Mouse (Mus musculus) large intestine, adult 2 months (tissue): ENCODE results near the gene Ndel1. TPM values are rescaled to one million over a fixed set of nuclear protein-coding genes. Genes with fewer than 3 reads are reported as not detected.
A peak's percentile ranks its signal among the peaks of the same experiment; 100 is the strongest.

Source experiments
- DNase-seq: peaks from one replicate; pipeline ENCODE4 v3.0.0-alpha.2; 2012; ENCODE audit warnings: low read depth, low spot score
- WGBS: fragments of 180-500 bp; shearing (Covaris S2); methylation state at CpG from one replicate; pipeline ENCODE4 v1.1.7; 2018; 5-methylcytosine and 5-hydroxymethylcytosine counted together
- polyA plus RNA-seq: library from polyadenylated mRNA; depleted of rRNA; stranded (reverse); fragments of >200 nt; gene quantifications from 2 replicates; pipeline ENCODE4 v1.2.3, GENCODE M21; 2012; rRNA removed

Ndel1 gene
- 31.3 and 33.9 TPM in 2 replicates for polyA plus RNA-seq

GRCm38 (mm10) chr11:68871748-68872147 is at the start of gene Ndel1:
Gene Ndel1 (minus strand): TSS chr11:68871858.
- WGBS = 33% methylated on average over 6 of the region's 6 CpGs
- no peak for DNase-seq

DNA sequence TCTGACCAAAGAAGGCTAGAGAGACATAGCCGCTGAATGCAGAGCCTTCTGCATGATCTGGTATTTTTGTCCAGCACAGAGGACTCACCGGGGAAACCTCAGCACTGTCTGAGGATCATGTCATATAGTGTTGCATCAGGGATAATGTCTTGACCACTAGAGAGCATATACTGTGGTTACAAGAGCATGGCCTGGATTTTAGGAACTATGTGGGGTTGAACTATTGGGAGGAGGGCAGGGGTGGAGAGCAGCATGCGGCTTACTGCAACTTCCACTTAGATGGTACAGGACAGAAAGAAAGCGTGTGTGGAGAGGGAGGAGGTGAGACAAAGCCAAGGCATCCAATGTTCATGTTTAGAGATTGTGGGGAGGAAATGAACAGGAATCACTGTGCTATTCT is 42.9 kb upstream of the Ndel1 start:
- no peak for DNase-seq
- 91% methylated on average over 4 of the region's 4 CpGs for WGBS

DNA sequence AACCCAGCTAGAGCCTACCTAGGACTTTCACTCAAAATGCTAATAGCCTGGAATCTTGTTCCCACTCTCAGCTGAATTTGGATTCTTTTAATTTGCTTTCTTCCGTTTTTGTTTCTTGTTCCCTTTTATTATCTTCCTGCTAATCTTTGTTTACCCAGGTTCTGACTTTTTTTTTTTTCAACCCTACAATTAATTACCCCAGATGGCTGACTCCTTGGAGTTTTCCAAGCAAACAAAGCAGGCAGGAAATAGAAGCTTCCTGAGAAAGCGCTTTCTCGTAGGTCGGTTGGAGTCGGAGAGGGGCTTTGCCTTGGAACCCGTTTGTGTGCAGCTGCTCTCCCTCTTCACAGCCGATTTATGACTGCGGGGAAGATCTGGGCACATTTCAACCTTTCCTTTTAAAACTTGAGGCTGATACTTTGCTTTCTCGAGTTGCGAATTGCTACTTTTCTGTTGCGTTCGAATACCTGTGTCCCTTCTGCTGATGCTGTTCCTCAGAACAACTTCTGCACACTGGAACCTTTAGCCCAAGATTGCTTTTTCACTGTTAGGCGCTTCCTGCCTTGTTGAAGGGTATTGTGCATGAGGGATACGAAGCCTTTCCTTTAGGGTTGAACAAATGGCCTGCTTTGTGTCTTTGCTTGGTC is 40.0 kb upstream of the Ndel1 start:
- WGBS = 15% methylated on average over 14 of the region's 14 CpGs
- DNase-seq = no peak

DNA sequence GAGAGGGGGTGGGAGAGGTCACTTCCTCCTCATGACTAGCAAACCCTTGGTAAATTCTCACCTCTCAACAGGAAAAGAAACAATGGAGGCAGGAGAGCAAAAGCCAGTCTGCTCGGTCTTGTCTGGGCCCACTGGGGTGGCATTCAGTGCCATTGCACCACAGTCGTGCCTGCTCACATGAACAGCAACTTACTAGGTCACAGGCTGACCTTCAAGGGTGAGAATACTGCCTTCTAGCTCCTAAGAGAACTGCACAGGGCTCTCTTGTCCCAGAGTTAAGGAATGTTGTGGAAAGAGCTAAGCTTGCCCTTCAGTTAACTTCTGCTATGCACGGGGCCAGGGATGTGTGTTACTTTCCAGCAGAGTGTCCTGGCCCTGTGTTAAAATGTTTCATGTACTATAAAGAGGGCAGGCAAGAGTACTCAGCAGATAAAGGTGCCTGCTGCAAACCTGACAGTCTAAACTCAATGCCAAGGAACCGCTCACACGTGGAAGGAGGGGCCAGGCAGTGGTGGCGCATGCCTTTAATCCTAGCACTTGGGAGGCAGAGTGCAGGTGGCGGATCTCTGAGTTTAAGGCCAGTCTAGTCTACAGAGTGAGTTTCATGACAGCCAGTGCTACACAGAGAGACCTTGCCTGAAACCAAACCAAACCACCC is 37.3 kb upstream of the Ndel1 start:
- WGBS = 29% methylated on average over 7 of the region's 7 CpGs
- DNase-seq = no peak

DNA sequence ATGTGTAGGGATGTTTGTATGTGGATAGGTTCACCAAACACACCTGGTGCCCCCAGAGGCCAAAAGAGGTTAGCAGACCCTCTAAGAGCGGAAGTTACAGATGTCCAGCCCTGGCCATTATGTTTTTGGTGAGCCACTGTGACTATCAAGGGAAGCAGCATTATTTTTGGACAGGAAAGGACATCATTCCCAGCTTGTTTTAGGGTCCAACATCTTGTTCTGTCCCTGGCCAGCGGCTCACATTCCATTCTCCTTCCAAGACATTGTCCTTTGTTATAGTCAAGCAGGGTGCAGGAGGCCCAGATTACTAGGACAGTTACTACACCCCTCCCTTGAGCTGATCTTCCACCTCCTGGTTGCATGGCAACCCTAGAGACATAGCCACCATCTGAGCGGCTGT is 35.6 kb upstream of the Ndel1 start:
- 79% methylated on average over 3 of the region's 3 CpGs for WGBS

GRCm38 (mm10) chr11:68906461-68906790 is 34.8 kb upstream of the Ndel1 start:
- DNase-seq = no peak
- WGBS = 28% methylated on average over 4 of the region's 4 CpGs

More for the DNA sequence above, 35.6 kb upstream of the Ndel1 start:
- no peak for DNase-seq

GRCm38 (mm10) chr11:68905665-68906460 is 34.2 kb upstream of the Ndel1 start:
- WGBS = 86% methylated on average over 9 of the region's 9 CpGs
- DNase-seq = no peak

GRCm38 (mm10) chr11:68905138-68905531 is 33.5 kb upstream of the Ndel1 start:
- DNase-seq = no peak
- 80% methylated on average over 3 of the region's 3 CpGs for WGBS

GRCm38 (mm10) chr11:68904375-68905137 is 32.9 kb upstream of the Ndel1 start:
- peak; percentile 60 for DNase-seq
- WGBS = 67% methylated on average over 8 of the region's 8 CpGs

DNA sequence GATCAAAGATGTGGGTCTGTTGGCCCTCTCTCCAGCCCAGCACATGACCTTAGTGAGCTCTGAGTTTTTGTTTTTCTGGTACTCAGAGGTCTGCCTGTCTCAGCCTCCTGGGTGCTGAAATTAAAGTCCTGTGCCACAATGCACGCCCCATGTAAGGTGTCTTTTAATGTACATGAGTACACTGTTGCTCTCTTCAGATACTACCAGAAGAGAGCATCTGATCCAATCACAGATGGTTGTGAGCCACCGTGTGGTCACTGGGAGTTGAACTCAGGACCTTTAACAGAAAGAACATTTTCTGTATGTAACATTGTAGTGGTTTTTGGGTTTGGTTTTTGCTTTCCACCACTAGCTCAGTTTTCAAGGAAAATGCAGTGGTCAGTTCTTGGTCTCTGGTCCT is 32.1 kb upstream of the Ndel1 start:
- DNase-seq = no peak
- WGBS = 69% methylated on average over 2 of the region's 2 CpGs

- no peak for DNase-seq
- WGBS = 70% methylated on average over 5 of the region's 5 CpGs
Measured at GRCm38 (mm10) chr11:68902823-68903222, 31.2 kb upstream of the Ndel1 start.

DNA sequence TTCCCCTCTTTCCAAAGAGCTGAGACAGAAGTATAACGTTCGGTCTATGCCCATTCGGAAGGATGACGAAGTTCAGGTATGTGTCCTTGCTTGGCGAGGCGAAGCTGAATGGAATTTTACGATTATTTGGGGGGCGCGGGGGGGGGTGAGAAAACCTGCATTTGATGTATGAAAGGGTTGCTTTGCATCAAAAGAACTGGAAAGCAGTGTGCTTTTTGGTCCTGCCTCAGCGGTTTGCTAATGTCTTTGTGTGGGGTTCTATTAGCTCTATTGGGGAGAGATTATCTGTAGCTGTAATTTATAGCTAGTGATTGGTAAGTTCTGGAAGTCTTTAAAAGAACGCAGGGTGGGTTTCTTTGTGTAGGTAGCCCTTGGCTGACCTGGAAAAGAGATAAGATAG is 30.7 kb upstream of the Ndel1 start:
- WGBS = 2% methylated on average over 11 of the region's 11 CpGs
- no peak for DNase-seq

DNA sequence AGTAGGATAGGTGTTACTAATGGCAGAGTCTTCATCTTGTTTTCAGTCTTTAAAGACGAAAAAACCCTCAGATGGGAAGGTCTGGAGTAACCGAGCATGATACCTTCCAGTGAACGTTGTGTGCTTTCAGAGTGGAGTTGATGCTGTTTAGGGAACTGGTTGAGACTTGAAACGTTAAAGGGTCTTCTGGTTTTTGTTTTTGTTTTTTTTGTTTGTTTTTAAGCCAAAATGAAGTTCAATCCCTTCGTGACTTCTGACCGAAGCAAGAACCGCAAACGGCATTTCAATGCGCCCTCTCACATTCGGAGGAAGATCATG is 30.3 kb upstream of the Ndel1 start:
- WGBS = under 1% methylated on average over 10 of the region's 10 CpGs

GRCm38 (mm10) chr11:68901351-68902046 is 29.8 kb upstream of the Ndel1 start, which contains the start of gene Rpl26:
Gene Rpl26 (plus strand): TSS chr11:68901583.
- peak; percentile 99 for DNase-seq
- WGBS = under 1% methylated on average over 52 of the region's 52 CpGs

More for the DNA sequence above, 30.3 kb upstream of the Ndel1 start:
- no peak for DNase-seq

- DNase-seq = no peak
- WGBS = 24% methylated on average over 31 of the region's 31 CpGs
Measured at GRCm38 (mm10) chr11:68900519-68901350, 29.1 kb upstream of the Ndel1 start.

DNA sequence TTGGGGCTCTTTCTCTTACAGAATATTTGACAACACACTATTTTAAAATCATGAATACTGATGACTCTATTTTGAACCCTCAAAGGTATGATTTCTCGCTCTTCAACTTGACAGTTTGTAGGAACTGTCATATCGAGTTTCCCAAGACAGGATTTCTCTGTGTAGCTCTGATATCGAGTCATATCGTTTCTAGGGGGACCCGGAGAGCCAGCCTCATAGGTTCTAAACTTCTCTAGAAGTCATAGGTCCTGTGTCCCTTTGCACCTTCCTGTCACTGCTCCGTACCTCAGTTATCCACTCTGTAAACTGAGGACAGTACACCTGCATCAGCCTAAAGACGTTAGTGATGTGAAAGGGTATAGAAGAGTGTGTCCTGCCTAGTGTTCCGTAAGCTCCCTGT is 28.2 kb upstream of the Ndel1 start:
- DNase-seq = no peak
- 84% methylated on average over 8 of the region's 8 CpGs for WGBS

- DNase-seq = no peak
- 74% methylated on average over 6 of the region's 6 CpGs for WGBS
Measured at GRCm38 (mm10) chr11:68898790-68899189, 27.1 kb upstream of the Ndel1 start.

DNA sequence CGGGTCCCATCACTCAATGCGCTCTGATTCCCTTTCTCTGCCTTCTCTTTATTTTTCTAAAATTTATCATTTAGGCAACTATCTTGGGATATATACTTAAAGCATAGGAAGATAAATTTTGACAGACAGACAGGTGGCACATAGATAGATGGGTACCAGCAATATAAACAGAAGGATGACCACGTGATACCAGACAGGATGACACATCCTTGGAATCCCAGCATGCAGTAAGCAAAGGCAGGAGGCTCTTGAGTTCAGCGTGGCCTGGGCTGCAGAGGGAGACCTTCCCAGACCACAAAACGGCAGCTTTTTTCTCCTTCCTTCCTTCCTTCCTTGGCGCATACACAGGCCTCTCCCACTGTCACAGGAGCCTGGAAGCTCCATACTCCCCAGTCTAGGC is 26.2 kb upstream of the Ndel1 start:
- WGBS = 61% methylated on average over 6 of the region's 6 CpGs
- DNase-seq = no peak

DNA sequence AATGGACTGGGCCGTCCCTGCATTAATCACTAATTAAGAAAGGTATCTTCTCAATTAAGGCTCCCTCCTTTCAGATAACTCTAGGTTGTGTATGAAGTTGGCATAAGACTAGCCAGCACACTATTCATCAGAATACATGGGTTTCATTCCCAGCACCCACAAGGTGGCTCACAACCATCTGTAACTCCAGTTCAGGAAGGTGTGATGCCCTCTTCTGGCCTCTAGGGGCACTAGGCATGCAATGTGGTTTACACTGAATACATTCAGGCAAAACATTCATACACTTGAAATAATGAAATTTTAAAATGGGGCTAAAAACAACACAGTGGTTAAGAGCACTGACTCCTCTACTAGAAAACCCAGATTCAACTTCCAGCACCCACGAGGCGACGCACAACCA is 25.5 kb upstream of the Ndel1 start:
- WGBS = 57% methylated on average over 4 of the region's 4 CpGs
- DNase-seq = no peak
